Mouse (Mus musculus): ENCODE results near the gene Slc16a7. TPM values are rescaled to one million over a fixed set of nuclear protein-coding genes. Genes with fewer than 3 reads are reported as not detected.

Gene Slc16a7
- polyA plus RNA-seq, 1 experiment: 38.7 TPM

DNA sequence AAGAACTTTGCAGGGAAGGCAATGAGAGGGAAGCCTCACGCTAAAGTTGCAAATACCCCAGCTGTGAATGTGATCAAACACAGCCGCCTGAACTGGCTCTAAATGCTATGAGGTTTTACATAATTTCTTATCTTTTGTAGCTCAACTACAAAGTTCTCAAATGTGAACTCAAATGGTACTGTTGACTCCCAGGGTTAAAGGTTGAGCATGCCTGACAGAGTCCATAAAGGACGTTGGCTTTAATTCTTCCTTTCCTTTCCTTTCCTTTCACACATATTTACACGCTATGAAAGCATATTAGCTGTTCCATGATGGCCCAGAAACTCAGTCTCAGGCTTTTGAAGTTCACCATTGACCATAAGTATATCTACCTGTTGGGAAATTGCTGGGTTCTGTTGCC lies 42.9 kb downstream of the Slc16a7 start:
- Histone ChIP-seq H3K27ac (ENCODE audit: insufficient read depth, low read depth, low read length) (no peak overlapping the region), H3K4me1 (ENCODE audit: control insufficient read depth, insufficient read depth, low read length) (no peaks in the 10 kb centered on the region; the same call in 1 of the 2 replicates), H3K36me3 (ENCODE audit: control insufficient read depth, insufficient read depth, low read length) (no peaks in the 10 kb centered on the region), H3K27me3 (replicated peaks; ENCODE audit: control insufficient read depth, insufficient read depth, low read length) (no peaks in the 10 kb centered on the region), H3K4me3 (ENCODE audit: insufficient read depth, low read depth, low read length) (no peak overlapping the region)
- WGBS: 67% methylated on average over 4 of the region's 4 CpGs
- no peak for TF ChIP-seq POLR2A (IDR thresholded peaks at IDR 0.05; ENCODE audit: low read depth, low read length)
- no peak for TF ChIP-seq CTCF (conservative IDR thresholded peaks at IDR 0.05; ENCODE audit: insufficient read depth, insufficient read length, low read depth, low read length)
- no peak for DNase-seq

- Histone ChIP-seq H3K36me3 (ENCODE audit: control insufficient read depth, insufficient read depth, low read length) (no peaks in the 10 kb centered on the region), H3K4me1 (ENCODE audit: control insufficient read depth, insufficient read depth, low read length) (no peaks in the 10 kb centered on the region; the same call in 1 of the 2 replicates), H3K27ac (ENCODE audit: insufficient read depth, low read depth, low read length) (no peak overlapping the region), H3K4me3 (ENCODE audit: insufficient read depth, low read depth, low read length) (no peak overlapping the region), H3K27me3 (replicated peaks; ENCODE audit: control insufficient read depth, insufficient read depth, low read length) (no peaks in the 10 kb centered on the region)
- 70% methylated on average over 1 of the region's 1 CpGs for WGBS
- no peak for TF ChIP-seq POLR2A (IDR thresholded peaks at IDR 0.05; ENCODE audit: low read depth, low read length)
- TF ChIP-seq CTCF (conservative IDR thresholded peaks at IDR 0.05; ENCODE audit: insufficient read depth, insufficient read length, low read depth, low read length): no peak
- no peak for DNase-seq
Observed at GRCm38 (mm10) chr10:125345583-125345982, 43.7 kb downstream of the Slc16a7 start.

GRCm38 (mm10) chr10:125342204-125342603 lies 47.1 kb downstream of the Slc16a7 start:
- Histone ChIP-seq H3K4me3 (ENCODE audit: insufficient read depth, low read depth, low read length) (no peak overlapping the region), H3K4me1 (ENCODE audit: control insufficient read depth, insufficient read depth, low read length) (no peaks in the 10 kb centered on the region; the same call in 1 of the 2 replicates), H3K27me3 (replicated peaks; ENCODE audit: control insufficient read depth, insufficient read depth, low read length) (no peaks in the 10 kb centered on the region), H3K36me3 (ENCODE audit: control insufficient read depth, insufficient read depth, low read length) (no peaks in the 10 kb centered on the region), H3K27ac (ENCODE audit: insufficient read depth, low read depth, low read length) (peak overlapping the region; percentile 82)
- 26% methylated on average over 7 of the region's 7 CpGs for WGBS
- peak; percentile 88 for DNase-seq
- TF ChIP-seq POLR2A (IDR thresholded peaks at IDR 0.05; ENCODE audit: low read depth, low read length): no peak
- no peak for TF ChIP-seq CTCF (conservative IDR thresholded peaks at IDR 0.05; ENCODE audit: insufficient read depth, insufficient read length, low read depth, low read length)

DNA sequence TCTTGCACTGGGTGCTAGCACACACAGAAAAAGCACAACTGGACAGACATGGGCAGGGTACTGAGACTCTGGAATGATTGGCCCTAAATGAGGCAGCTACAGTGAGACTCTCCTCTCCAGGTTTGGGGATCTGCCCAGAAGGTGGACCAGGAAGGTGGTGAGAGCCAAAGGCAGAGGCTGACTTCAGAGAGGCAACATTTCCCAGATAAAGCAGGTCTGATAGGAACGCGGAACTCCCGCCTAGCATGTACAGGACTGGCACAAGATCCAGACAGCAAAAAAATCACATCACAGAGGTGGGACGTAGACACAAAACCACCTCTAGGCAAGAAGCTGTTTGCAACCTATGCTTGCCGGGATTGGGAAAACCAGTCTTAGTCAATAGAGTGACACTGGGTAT lies 55.5 kb downstream of the Slc16a7 start:
- TF ChIP-seq POLR2A (IDR thresholded peaks at IDR 0.05; ENCODE audit: low read depth, low read length) (no peak), CTCF (conservative IDR thresholded peaks at IDR 0.05; ENCODE audit: insufficient read depth, insufficient read length, low read depth, low read length) (no peak)
- no peaks in the 10 kb centered on the region for H3K36me3 ChIP-seq (ENCODE audit: control insufficient read depth, insufficient read depth, low read length)
- no peaks in the 10 kb centered on the region for H3K27me3 ChIP-seq (replicated peaks; ENCODE audit: control insufficient read depth, insufficient read depth, low read length)
- no peak overlapping the region for H3K27ac ChIP-seq (ENCODE audit: insufficient read depth, low read depth, low read length)
- DNase-seq: no peak
- 85% methylated on average over 5 of the region's 5 CpGs for WGBS
- H3K4me1 ChIP-seq (ENCODE audit: control insufficient read depth, insufficient read depth, low read length): 0 out of 2 replicates have a peak, but pooled peaks cover 2% of the 10 kb centered on the region
- H3K4me3 ChIP-seq (ENCODE audit: insufficient read depth, low read depth, low read length): no peak overlapping the region

- H3K4me3 ChIP-seq (ENCODE audit: insufficient read depth, low read depth, low read length): no peak overlapping the region
- TF ChIP-seq CTCF (conservative IDR thresholded peaks at IDR 0.05; ENCODE audit: insufficient read depth, insufficient read length, low read depth, low read length) (no peak), POLR2A (IDR thresholded peaks at IDR 0.05; ENCODE audit: low read depth, low read length) (no peak)
- 49% methylated on average over 5 of the region's 5 CpGs for WGBS
- H3K4me1 ChIP-seq (ENCODE audit: control insufficient read depth, insufficient read depth, low read length): 0 out of 2 replicates have a peak, but pooled peaks cover 2% of the 10 kb centered on the region
- DNase-seq: no peak
- H3K27ac ChIP-seq (ENCODE audit: insufficient read depth, low read depth, low read length): 0 out of 2 replicates have a peak overlapping the region, but pooled peaks have one; percentile 8
- no peaks in the 10 kb centered on the region for H3K36me3 ChIP-seq (ENCODE audit: control insufficient read depth, insufficient read depth, low read length)
- H3K27me3 ChIP-seq (replicated peaks; ENCODE audit: control insufficient read depth, insufficient read depth, low read length): no peaks in the 10 kb centered on the region
Observed at GRCm38 (mm10) chr10:125331334-125331733, 57.9 kb downstream of the Slc16a7 start.

- WGBS: 13% methylated on average over 16 of the region's 16 CpGs
- peak overlapping the region; percentile 36 for H3K4me3 ChIP-seq (ENCODE audit: insufficient read depth, low read depth, low read length)
- H3K4me1 ChIP-seq (ENCODE audit: control insufficient read depth, insufficient read depth, low read length): 0 out of 2 replicates have a peak, but pooled peaks cover 3% of the 10 kb centered on the region
- H3K27me3 ChIP-seq (replicated peaks; ENCODE audit: control insufficient read depth, insufficient read depth, low read length): no peaks in the 10 kb centered on the region
- H3K36me3 ChIP-seq (ENCODE audit: control insufficient read depth, insufficient read depth, low read length): no peaks in the 10 kb centered on the region
- TF ChIP-seq CTCF (conservative IDR thresholded peaks at IDR 0.05; ENCODE audit: insufficient read depth, insufficient read length, low read depth, low read length): no peak
- no peak for TF ChIP-seq POLR2A (IDR thresholded peaks at IDR 0.05; ENCODE audit: low read depth, low read length)
- H3K27ac ChIP-seq (ENCODE audit: insufficient read depth, low read depth, low read length): peak overlapping the region; percentile 92
- peak; percentile 71 for DNase-seq
Observed at GRCm38 (mm10) chr10:125328331-125329063, 60.8 kb downstream of the Slc16a7 start.

- peak overlapping the region; percentile 15; the same call in 1 of the 2 replicates for H3K27ac ChIP-seq (ENCODE audit: insufficient read depth, low read depth, low read length)
- no peaks in the 10 kb centered on the region for H3K27me3 ChIP-seq (replicated peaks; ENCODE audit: control insufficient read depth, insufficient read depth, low read length)
- WGBS: 73% methylated on average over 7 of the region's 7 CpGs
- H3K4me1 ChIP-seq (ENCODE audit: control insufficient read depth, insufficient read depth, low read length): peaks cover 15% of the 10 kb centered on the region; the same call in 1 of the 2 replicates
- no peaks in the 10 kb centered on the region for H3K36me3 ChIP-seq (ENCODE audit: control insufficient read depth, insufficient read depth, low read length)
- no peak for DNase-seq
- TF ChIP-seq CTCF (conservative IDR thresholded peaks at IDR 0.05; ENCODE audit: insufficient read depth, insufficient read length, low read depth, low read length): no peak
- TF ChIP-seq POLR2A (IDR thresholded peaks at IDR 0.05; ENCODE audit: low read depth, low read length): no peak
- peak overlapping the region; percentile 5; the same call in 1 of the 2 replicates for H3K4me3 ChIP-seq (ENCODE audit: insufficient read depth, low read depth, low read length)
Observed at GRCm38 (mm10) chr10:125324871-125325565, 64.2 kb downstream of the Slc16a7 start.

Data from kidney, adult 2 months (tissue).